Mouse (Mus musculus) limb, embryonic 12.5 days (tissue): ENCODE measurements around the gene Icmt. TPM values are rescaled to one million over a fixed set of nuclear protein-coding genes. Genes with fewer than 3 reads are reported as not detected.

ENCODE experiments used
- polyA plus RNA-seq: library from polyadenylated mRNA; unstranded; fragments of >200 nt; fragmentation: Nextera tagmentation; extraction: Ambion mirVana; gene quantifications from 2 replicates; pipeline ENCODE4 v1.2.1, GENCODE M21; 2016

Icmt gene
- polyA plus RNA-seq, 1 experiment from 2014 or later: 29.3 TPM

Other genes starting within 250 kb of the Icmt start
- gene Plekhg5, start 224.7 kb upstream of the Icmt start, polyA plus RNA-seq: 17.4 and 17.7 TPM in 2 replicates
- gene Tnfrsf25, start 181.3 kb upstream of the Icmt start, polyA plus RNA-seq: 0.96 and 1.9 TPM in 2 replicates
- gene Espn, start 144.9 kb upstream of the Icmt start, polyA plus RNA-seq: 1.9 and 2.3 TPM in 2 replicates
- gene Hes2, start 138.4 kb upstream of the Icmt start, polyA plus RNA-seq: not detected in 2 replicates
- gene Acot7, start 119.1 kb upstream of the Icmt start, polyA plus RNA-seq: 37.6 and 40.2 TPM in 2 replicates
- gene Gpr153, start 23.0 kb upstream of the Icmt start, polyA plus RNA-seq: 6.4 and 7.2 TPM in 2 replicates
- not detected in 2 replicates for gene Hes3, start 5.6 kb upstream of the Icmt start, polyA plus RNA-seq
- gene Rnf207, start 21.8 kb downstream of the Icmt start, polyA plus RNA-seq: 0.47 and 0.68 TPM in 2 replicates
- gene Rpl22, start 28.5 kb downstream of the Icmt start, polyA plus RNA-seq: 405 and 448 TPM in 2 replicates
- 0.08 and 0.41 TPM in 2 replicates for gene Chd5, start 41.4 kb downstream of the Icmt start, polyA plus RNA-seq
- gene Nphp4, start 179.5 kb downstream of the Icmt start, polyA plus RNA-seq: 3.6 and 4.3 TPM in 2 replicates
- 7.9 and 9.3 TPM in 2 replicates for gene Kcnab2, start 180.6 kb downstream of the Icmt start, polyA plus RNA-seq